Mouse (Mus musculus): ENCODE measurements around the gene Gm20388.

GRCm38 (mm10) chr8:121348998-121349397 is 1438.4 kb downstream of the Gm20388 start:
- TF ChIP-seq CTCF (IDR thresholded peaks at IDR 0.05; ENCODE audit: low read depth, low read length): no peak
- no peak for TF ChIP-seq EP300 (IDR thresholded peaks at IDR 0.05; ENCODE audit: insufficient read depth, low read depth, low read length)

Data from ES-Bruce4 (cell line).